Mouse (Mus musculus): ENCODE results near the gene Adamts13.

The Adamts13 gene

GRCm38 (mm10) chr2:26973116-26973515, at the start of gene Adamts13:
Gene Adamts13, plus strand, starts transcription at chr2:26973416.
- DNase-seq, result no peak

GRCm38 (mm10) chr2:26927745-26928476, 45.3 kb upstream of the Adamts13 start:
- DNase-seq, result no peak

GRCm38 (mm10) chr2:26930390-26930789, 42.8 kb upstream of the Adamts13 start:
- DNase-seq, result peak in 1 of 2 experiments; percentile 81

GRCm38 (mm10) chr2:26932473-26933303, 40.5 kb upstream of the Adamts13 start:
- DNase-seq, result no peak

GRCm38 (mm10) chr2:26933304-26934055, 39.7 kb upstream of the Adamts13 start, which contains the start of the genes Surf4 and Stkld1:
Gene Surf4, minus strand, starts transcription at chr2:26933928.
Gene Stkld1, plus strand, starts transcription at chr2:26934047.
- peak; percentile 95 to 98 for DNase-seq

GRCm38 (mm10) chr2:26935286-26935685, 37.9 kb upstream of the Adamts13 start:
- no peak for DNase-seq

- DNase-seq, result no peak
Observed at GRCm38 (mm10) chr2:26936425-26936824, 36.8 kb upstream of the Adamts13 start.

DNA sequence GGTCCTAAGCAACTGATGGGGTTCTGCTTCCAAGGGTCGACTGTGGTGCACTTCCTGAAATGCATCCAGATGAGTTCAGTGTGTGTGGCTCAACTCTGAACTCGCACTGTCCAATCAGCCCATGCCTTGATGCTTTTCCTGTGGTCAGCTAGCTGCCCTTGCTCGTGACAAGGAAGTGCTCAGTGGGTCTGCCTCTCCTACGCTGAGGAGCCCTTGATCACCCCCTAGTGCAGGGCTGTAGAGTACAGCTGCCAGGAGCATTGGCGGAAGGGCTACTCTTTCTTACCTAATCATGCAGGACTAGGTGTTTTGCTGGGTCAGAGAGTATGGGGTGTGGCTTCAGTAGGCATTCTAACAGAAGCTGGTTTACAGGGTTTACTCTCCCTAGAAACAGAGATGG, 31.7 kb upstream of the Adamts13 start:
- DNase-seq, result peak; percentile 65 to 67

DNA sequence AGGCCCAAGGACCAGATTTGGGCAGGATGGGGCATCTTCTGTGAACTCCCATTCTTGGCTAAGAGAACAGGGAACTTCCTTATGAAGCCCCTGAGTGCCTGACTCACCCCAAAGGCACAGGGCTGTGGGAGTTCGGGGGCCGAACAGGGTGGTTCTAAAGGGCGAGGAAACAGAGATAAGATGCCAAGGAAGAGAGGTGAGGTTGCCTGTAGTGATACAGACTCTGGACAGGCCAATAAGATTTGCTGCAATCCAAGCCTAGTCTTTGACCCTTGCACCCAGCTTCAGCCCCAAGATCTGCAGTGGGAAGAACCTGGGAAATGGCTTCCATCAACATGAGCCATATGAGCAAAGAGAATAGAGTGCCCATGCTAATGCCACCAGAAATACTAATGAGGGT, 30.0 kb upstream of the Adamts13 start:
- no peak for DNase-seq

DNA sequence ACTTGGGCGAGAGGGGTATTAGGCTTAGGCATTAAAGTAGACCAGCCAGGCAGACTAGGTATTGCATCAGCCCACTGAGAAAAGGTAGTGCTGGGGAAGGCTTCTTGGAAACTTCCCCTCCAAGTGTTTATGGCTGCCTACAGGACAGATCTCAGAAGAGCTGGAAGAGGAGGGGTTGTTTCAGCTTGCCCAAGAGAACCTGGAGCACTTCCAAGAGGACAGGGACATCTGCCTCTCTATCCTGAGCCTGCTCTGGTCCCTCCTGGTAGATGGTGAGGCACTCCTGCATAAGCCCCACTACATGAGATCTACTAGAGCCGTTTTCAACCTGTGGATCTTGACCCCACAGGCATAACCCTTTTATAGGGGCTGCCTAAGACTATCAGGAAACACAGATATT, 22.8 kb upstream of the Adamts13 start:
- DNase-seq, result no peak

GRCm38 (mm10) chr2:26951346-26951905, 21.8 kb upstream of the Adamts13 start:
- DNase-seq, result no peak

GRCm38 (mm10) chr2:26952193-26952592, 21.0 kb upstream of the Adamts13 start:
- DNase-seq, result peak in 1 of 2 experiments; percentile 27

DNA sequence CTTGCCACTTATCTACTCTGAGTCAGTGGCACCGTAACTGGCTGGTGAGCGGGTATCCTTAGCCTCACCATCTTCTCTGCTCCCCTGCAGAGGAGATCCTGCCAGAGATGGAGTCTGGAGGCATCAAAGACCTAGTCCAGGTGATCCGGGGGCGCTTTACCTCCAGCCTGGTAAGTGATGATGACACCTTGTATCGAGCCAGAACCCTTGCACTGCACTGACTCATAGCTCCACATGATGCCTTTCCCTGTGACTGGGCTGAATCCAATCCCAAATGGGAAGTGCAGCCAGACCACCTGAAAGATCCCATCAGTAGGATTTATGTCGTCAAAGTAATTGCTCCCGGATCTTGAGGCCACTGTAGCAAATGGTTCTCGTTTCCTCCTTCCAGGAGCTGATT, 20.4 kb upstream of the Adamts13 start:
- DNase-seq, result no peak

- DNase-seq, result no peak
Observed at GRCm38 (mm10) chr2:26954735-26955395, 18.4 kb upstream of the Adamts13 start.

DNA sequence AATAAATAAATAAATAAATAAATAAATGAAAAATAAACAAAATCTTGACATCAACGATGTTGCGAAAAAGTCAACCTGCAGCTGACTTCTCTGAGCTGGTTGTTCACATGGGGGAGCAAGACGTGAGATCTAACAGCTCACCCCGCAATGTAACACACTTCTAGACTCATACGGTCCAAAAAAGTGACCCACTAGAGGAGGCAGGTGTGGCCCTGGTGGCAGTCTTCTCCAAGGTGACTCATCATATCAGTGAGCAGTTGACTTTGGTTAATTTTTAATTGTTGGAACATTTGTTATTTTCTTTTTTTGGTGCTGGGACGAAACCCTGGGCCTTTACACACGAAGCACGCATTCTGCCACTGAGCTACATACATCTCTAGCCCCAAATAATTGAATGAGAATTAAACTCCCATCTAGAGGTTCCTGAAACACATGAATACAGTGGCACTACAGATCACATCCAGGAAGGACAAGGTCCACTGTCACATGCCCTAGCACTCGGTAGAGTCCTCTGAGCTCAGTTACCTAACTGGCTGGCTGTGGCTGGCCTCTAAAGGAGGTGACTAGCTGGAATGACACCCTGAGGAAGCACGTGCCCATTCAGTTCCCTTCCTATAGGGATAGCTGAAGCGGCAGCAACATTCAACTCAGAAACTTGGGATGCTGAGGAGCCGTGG, 16.3 kb upstream of the Adamts13 start:
- no peak for DNase-seq

GRCm38 (mm10) chr2:26957488-26957859, 15.7 kb upstream of the Adamts13 start:
- no peak for DNase-seq

GRCm38 (mm10) chr2:26960756-26961155, 12.5 kb upstream of the Adamts13 start:
- no peak for DNase-seq

GRCm38 (mm10) chr2:26963923-26964723, 9.1 kb upstream of the Adamts13 start, which contains the start of gene Rexo4:
Gene Rexo4, minus strand, starts transcription at chr2:26964386.
- DNase-seq, result peak; percentile 94 to 96

DNA sequence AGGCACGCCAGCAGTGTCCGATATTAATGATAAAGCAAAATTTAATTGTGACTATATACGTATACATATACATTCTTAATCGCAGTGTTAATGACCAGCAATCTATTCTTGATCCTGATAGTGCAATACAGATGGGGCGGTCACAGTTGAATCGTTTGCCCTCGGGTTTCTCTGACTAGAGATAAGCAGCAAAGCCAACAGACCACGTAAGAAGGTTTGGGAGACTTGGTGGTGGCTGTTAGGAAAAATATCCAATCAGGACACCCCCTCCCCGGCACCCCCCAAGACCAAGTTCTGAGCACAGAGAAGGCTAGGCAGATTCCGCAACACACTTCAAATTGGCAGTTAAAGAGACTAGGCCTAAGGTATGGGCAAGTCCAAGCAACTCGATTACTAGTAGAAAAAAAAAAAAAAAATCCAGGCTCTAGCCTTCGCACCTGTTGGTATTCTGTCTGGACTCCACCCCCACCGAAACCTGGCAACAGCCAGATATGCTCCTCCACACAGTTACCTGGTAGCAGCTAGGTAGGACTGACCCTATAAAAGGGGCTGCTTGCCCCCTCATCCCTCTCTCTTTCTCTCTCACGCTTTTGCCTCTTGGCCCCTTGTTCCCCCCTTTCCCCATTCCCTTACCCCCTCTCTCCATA, 8.4 kb upstream of the Adamts13 start:
- DNase-seq, result no peak

- DNase-seq, result no peak
Observed at GRCm38 (mm10) chr2:26967262-26967661, 6.0 kb upstream of the Adamts13 start.

All from lung, postnatal 4 days (tissue).